Mouse (Mus musculus) 3T3-L1 (cell line): ENCODE results near the gene Mup6.
A peak's percentile ranks its signal among the peaks of the same experiment; 100 is the strongest.
"Not testable (repeated sequence)": the region's sequence is repeated elsewhere in the genome, so short reads cannot be mapped to it uniquely, and the experiment has no call there.

Experiments
- DNase-seq: peaks from one replicate; pipeline ENCODE4 v3.0.0-alpha.2; 2015; ENCODE audit warnings: low read depth, low spot score

Gene Mup6

DNA sequence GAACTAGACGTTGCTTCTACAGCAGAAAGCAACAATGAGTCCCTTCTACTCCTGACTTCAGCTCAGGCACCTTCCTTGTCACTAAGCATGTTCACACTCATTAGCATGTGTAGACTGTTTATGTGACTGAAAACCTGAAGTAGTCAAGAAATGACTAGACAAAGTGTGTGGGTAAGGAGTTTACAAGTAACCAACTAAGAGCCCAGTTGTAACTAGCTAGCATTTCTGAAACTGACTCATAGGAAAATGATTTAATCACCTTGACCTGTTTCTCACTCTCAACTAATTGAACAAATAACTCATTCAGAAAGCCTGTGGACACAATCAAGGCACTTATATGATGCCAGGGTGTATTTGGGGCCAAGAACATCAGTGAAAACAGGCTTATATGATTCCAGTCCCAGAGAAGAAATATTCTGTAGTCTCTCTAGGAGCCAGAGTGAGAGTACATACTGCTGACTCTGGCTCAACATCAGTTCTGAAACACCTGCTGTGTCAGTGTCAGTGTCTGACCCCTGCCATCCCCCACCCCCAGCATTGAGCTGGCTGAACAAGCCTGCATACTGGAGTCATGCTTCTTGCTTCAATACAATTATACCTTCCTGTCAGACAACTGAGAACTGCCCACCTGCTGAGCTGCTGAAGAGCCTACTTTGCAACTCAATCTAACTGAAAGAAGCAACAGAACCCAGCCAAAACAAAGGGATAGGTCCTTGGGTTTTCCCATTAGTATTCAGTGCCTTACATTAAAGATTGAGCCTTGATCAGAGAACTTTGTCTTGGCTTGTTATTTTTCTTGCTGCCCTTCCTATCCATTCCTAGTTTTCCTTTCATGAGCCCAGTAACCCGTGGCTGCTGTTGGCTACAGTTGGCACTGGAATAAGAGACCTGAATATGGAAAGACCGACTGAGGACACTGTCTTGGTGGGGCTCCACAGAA, at the start of gene Mup6:
Gene Mup6, plus strand, starts transcription at position 890 of the 940 bp plus-strand sequence.
- DNase-seq, result no peak

DNA sequence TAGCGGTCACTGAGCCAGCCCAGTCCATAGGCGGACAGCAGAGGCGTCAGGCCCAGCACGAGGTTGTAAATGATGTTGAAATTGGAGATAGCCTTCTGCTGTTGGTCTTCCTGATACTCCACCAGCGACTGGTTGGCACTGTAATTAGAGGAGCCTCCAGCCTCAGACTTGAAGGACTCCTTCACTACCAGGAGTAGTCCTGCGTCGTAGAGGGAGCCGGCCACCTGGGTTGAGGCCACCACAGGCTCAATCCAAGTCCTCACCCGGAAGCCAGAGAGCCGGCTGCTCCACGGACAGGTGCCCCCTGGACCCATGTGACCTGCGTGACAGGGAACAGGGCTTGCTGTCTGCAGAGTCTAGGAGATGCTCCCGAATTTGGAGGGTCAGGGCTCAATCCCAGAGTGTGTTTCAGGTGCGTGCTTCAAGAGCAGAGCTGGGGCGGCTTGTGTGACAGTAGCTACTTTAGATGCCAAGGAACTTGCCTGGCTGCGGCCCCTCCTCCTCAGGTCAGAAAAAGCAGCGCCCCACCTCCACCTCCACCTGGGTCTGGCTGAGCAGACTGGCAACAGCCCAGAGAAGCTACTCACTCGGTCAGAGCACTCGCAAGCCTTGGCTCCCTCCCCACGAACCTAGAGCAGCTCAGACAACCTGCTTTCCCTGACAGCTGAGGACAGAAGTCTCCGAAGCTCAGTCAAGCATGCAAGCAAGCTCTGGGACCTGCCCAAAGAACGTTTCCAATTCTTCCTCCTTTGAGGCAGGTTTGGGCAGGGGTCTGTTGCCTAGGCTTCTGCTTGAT, 49.3 kb upstream of the Mup6 start, which contains the start of gene Slc46a2:
Gene Slc46a2, minus strand, starts transcription at position 449 of the 796 bp plus-strand sequence.
- DNase-seq, result no peak

DNA sequence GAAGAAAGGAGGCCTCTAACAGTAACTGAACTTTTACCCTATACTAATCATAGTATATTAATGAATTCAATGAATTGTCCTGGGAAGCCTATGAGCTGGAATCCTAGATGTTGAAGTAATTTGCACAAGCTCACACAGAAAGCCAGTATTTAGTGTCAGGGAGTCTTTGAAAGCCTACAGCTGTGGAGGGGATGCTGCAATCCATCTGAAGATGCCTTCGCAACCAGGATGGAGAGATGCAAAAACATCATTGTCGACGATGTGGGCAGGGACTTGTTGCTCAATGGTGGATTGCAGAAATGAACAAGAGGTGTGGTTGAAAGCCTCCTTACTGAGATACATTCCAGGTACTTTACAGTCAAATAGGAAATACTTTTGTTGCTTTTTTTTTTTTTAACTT, 46.1 kb upstream of the Mup6 start:
- DNase-seq, result no peak

DNA sequence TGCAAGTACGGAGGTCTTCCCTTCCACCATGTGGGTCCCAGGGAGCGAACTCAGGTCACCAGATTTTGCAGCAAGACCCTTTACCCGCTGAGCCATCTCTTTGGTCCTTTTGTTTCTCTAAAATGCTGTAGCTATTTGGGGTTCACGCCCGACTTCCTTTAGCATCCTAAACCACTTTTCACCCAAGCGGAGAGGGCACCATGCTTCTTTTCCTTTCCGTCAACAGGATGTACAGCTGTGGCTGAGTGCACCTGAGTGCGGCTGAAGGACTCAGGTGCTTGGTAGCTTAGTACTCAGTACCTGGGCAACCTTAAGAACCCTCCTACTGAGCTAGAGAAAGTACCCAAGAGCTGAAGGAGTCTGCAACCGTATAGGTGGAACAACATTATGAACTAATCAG, 39.0 kb upstream of the Mup6 start:
- no peak for DNase-seq

DNA sequence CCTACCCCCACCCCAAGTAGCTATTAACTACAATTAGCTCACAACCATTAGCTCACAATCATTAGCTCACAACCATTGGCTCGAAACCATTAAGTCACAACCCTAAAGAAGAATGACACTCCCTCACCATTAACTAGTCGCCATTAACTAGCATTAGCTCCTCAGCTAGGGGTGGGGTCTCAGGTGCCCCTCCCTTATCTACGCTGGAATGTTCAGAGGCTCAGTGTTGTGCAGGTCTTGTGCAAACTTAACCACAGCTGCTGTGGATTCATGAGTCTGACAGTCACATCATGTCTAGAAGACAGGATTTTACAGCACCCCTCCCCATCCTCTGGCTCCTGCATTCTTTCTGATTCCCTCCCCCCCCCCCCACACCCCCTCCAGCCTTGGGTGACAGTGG, 36.4 kb upstream of the Mup6 start:
- no peak for DNase-seq

DNA sequence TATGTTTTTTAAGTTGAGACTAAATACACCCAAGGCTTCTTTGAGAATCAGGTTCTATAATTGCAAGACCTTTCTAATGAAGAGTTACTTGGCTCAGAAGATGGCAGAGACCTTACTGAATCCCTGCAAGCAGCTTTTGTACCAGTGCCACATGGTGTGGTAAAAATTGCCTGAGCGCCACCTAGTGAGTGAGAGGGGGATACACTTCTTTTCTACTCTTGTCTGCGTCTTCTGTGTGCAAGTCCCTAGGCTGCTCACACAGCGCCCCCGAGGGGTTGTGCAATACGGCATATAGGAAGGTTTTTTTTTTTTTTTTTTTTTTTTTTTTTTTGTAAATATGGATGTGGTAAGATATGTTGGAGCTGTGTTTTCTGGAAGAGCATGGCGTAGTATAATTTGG, 35.7 kb upstream of the Mup6 start:
- peak; percentile 90 for DNase-seq

DNA sequence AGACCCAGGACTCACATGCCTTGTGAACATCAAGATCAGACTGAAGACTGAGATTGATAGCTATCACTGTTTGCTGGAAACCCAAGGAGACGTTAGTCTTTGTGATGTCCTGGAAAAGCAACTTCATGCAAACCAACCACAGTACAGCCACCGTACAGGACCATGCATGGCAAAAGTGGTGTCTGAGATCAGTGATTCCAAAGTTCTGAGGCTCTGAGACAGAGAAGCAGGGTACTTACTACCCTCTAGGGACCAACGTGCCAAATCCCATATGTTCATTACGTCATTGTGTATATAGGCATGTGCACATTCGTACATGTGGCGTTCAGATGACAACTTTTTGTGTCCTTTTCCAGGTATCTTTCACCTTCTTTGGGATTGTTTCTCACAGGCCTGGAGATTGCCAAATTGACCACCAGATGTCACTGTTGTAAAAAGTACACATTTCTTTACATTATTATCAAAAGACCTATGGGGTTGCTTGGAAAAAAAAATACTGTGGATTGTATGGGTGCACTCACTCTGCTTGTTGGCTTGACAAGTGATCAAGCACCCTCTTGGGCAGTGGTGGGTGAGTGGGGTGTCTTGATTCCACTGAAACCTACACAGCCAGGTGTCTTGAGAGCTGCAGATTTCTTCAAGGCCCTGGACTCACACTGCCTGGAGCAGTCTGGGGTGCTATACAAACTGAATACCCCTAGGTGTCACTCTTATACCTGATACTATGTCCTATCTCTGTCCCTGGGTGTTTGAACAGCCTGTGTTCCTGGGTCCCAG, 31.4 kb upstream of the Mup6 start:
- peak; percentile 58 for DNase-seq

DNA sequence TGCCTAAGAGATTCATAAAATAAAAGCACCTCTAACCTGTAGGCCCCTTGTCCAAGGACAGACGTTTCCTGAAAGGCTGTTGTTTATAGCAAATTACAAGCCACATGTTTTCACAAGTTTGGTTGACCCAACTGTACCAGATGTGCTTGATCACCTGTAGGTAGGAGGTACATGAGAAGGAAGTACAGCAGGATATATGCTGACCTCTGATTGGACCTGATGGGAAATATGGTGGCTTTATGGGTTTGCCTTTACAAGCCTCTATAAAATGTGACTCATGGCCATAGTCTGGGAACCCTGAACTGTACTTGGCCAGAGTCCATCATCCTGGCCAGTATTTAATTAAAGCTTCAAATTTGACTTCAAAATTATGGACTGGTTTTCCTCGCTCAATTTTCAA, 26.6 kb upstream of the Mup6 start:
- DNase-seq, result no peak

DNA sequence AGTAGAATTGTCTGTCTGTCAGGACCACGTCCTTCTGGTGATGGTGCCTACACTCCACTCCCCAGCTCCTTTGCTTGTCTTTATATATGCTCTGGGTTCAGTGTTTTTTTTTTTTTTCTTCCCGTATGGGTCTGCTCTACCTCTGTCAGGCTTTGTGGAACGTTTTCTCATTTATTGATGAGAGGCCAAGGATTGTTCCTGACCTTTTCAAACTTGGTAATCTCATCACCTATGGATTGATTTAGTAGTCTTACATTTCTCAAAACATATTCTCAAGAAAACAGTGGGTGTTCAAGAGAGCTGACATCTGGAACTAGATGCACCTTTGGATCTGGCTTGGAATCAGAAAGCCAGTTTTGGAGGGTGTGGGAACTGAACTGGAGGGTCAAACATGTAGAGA, 3.5 kb upstream of the Mup6 start, which contains the start of gene Mup4:
Gene Mup4, minus strand, starts transcription at position 101 of the 400 bp plus-strand sequence.
- no peak for DNase-seq

DNA sequence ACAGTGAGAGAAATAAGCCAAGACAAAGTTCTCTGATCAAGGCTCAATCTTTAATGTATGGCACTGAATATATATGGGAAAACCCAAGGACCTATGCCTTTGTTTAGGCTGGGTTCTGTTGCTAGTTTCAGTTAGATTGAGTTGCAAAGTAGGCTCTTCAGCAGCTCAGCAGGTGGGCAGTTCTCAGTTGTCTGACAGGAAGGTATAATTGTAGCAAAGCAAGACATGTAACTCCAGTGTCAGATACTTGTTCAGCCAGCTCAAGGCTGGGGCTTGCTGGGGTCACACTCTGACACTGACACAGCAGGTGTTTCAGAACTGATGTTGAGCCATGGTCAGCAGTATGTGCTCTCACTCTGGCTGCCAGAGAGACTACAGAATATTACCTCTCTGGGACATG, 33.8 kb downstream of the Mup6 start:
- DNase-seq, result not testable (repeated sequence)

DNA sequence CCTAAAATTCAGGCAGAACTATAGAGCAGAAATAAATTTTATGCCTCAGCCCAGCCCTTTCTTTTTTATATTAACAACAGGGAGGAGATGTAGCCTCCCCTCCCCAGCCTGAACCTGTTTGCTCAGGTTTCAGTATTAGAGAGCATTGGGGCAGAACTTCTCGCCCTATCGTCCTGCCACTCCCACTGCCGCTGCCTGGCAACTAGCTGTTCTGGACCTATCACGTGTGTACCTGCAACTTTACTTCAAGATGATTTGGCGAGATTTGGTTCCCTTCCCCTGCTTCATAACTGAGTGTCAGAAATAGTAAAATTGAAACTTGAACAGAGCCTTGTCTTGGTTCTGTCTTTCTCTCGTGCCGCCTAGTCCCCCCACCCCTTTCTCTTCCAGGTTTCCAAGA, 56.0 kb downstream of the Mup6 start:
- not testable (repeated sequence) for DNase-seq

DNA sequence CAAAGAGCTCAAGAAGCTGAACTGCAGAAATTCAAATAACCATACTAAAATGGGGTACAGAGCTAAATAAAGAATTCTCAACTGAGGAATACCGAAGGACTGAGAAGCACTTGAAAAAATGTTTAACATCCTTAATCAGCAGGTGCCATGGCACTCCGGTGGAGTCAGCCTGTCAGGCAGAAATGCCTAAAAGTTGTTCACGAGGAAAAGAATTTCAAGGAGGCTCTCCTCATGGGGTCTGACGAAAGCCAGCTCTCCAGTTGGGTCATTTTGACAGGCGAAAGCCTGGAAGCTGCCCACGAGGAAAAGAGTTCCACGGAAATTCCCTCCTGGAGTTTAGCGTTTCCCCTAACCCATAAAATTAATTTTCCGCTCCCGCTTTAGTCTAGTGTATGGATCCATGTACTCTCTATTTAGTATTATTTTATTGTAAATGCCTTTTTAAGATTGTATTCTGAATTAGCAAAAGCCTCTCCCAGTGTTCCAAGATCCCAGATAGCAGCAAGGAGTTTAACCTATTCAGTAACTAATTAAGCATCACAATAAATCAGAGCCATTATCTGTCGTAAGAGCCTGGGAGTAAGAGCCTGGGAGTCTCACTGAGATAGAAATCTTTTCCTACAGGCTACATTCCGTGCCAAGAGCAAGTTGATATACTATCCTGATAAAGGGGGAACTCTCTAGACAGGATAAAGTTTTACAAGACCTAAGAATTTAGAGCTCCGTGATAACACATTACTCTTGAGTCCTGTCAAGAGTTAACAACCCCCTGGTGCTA, 65.4 kb downstream of the Mup6 start:
- not testable (repeated sequence) for DNase-seq
